Mouse (Mus musculus) lung, postnatal 0 days (tissue): ENCODE results near the gene Grsf1. TPM values are rescaled to one million over a fixed set of nuclear protein-coding genes. Genes with fewer than 3 reads are reported as not detected.

Experiments used
- ATAC-seq: fragments of 200-750 bp; cut with Nextera tagmentation; 2 replicates; pipeline ENCODE4 v1.8.0; 2017; ENCODE audit warnings: moderate library complexity
- DNase-seq: peaks from one replicate; pipeline ENCODE4 v3.0.0-alpha.2; 2016; ENCODE audit warnings: low spot score
- H3K27ac ChIP-seq: fragments of 300-500 bp; sonication (generic); 2 replicates; pipeline ENCODE4 v1.5.1; 2014; ENCODE audit warnings: antibody characterized with exemption, mild to moderate bottlenecking, low read length, mixed read lengths
- H3K27me3 ChIP-seq: fragments of 300-500 bp; sonication (generic); replicated peaks from 2 replicates; pipeline ENCODE4 v1.6.1; 2014; ENCODE audit warnings: low read length, mixed read lengths; ENCODE audit not compliant: insufficient read depth
- H3K36me3 ChIP-seq: fragments of 300-500 bp; sonication (generic); 2 replicates; pipeline ENCODE4 v1.6.1; 2014; ENCODE audit warnings: low read length, mixed read lengths; ENCODE audit not compliant: insufficient read depth
- H3K4me1 ChIP-seq: fragments of 300-500 bp; sonication (generic); 2 replicates; pipeline ENCODE4 v1.6.1; 2014; ENCODE audit warnings: antibody characterized with exemption, low read depth, low read length, mixed read lengths; ENCODE audit not compliant: insufficient read depth
- H3K4me2 ChIP-seq: fragments of 300-500 bp; sonication (generic); replicated peaks from 2 replicates; pipeline ENCODE4 v1.6.1; 2014; ENCODE audit warnings: low read depth, mild to moderate bottlenecking, low read length, moderate library complexity, mixed read lengths
- H3K4me3 ChIP-seq: fragments of 300-500 bp; sonication (generic); 2 replicates; pipeline ENCODE4 v1.5.1; 2014; ENCODE audit warnings: low read depth, low read length
- H3K9ac ChIP-seq: fragments of 300-500 bp; sonication (generic); replicated peaks from 2 replicates; pipeline ENCODE4 v1.6.1; 2014; ENCODE audit warnings: low read depth, mild to moderate bottlenecking
- H3K9me3 ChIP-seq: fragments of 300-500 bp; sonication (generic); 2 replicates; pipeline ENCODE4 v1.6.1; 2016; ENCODE audit warnings: low read length, mixed read lengths
- CTCF ChIP-seq: IDR thresholded peaks from 2 replicates; pipeline ENCODE4 v1.5.1; 2016; ENCODE audit warnings: antibody characterized with exemption, mild to moderate bottlenecking
- EP300 ChIP-seq: IDR thresholded peaks from 2 replicates; pipeline ENCODE4 v1.6.1; 2016; ENCODE audit warnings: antibody characterized with exemption, mild to moderate bottlenecking, control low read depth
- WGBS: fragments of 180-500 bp; shearing (Covaris S2); extraction: QIAGEN DNeasy Blood & Tissue Kit; methylation state at CpG from one replicate; pipeline ENCODE4 v1.1.7; 2014; 5-methylcytosine and 5-hydroxymethylcytosine counted together
- polyA plus RNA-seq: library from polyadenylated mRNA; unstranded; fragments of >200 nt; fragmentation: Nextera tagmentation; extraction: Ambion mirVana; gene quantifications from 2 replicates; pipeline ENCODE4 v1.2.1, GENCODE M21; 2015

The Grsf1 gene
- polyA plus RNA-seq, 1 experiment from 2014 or later: 46.0 TPM

DNA sequence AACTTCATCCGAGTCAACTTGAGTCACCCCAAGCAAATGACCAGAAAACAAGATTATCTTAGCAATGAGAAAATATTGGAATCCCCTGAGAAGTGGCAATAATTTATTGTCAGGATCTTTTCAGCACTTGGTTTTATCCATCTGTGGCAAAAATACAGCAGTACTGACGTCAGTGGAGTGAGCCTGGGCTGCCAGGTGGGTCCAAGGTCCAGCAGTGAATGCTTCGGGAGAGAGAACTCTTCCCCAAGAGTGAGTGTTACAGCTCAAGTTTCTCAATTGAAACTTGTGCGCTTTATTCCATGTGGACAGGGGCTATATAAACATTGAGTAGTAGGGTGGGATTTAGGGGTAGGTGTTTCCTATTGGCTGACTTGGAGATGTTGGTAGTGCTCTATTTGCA, 26.1 kb upstream of the Grsf1 start:
- no peak overlapping the region for H3K27ac ChIP-seq
- H3K27me3 ChIP-seq: no peaks in the 10 kb centered on the region
- no peak for DNase-seq
- no peak overlapping the region for H3K9ac ChIP-seq
- H3K4me2 ChIP-seq: no peak overlapping the region
- TF ChIP-seq CTCF (no peak), EP300 (no peak)
- 55% methylated on average over 4 of the region's 4 CpGs for WGBS
- H3K4me1 ChIP-seq: no peaks in the 10 kb centered on the region
- H3K9me3 ChIP-seq: no peaks in the 10 kb centered on the region
- H3K4me3 ChIP-seq: no peak overlapping the region
- H3K36me3 ChIP-seq: no peaks in the 10 kb centered on the region
- ATAC-seq: no peak

DNA sequence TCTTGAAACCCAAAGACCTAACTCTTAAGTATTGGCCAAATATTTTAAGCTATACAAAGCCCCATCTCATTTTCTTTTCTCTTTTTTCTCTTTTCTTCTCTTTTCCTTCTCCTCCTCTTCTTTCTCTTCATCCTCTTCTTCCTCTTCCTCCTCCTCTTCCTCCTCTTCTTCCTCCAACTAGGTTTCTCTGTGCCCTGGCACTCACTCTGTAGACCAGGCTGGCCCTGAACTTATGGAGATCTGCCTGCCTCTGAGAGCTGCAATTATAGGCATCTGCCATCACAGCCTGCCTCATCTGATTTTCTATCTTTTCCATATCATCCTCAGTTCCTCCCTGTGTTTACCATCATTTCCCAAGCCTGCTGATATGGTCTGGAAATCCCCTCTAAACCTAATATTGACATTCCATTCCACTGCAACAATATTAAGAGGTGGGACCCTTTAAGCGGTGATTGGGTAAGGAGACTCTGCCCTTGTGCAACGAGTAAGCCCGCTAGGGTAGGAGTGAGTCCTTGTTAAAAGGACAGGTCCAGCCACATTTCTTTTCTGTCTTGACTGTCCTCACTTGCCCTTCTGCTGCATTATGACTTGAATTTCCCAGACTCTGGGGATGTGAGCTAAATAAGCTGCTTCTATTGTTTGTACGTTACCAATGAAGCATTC, 23.4 kb upstream of the Grsf1 start:
- H3K9me3 ChIP-seq: no peaks in the 10 kb centered on the region
- H3K27me3 ChIP-seq: no peaks in the 10 kb centered on the region
- ATAC-seq (peak; percentile 69), DNase-seq (peak; percentile 19)
- no peak overlapping the region for H3K4me2 ChIP-seq
- no peaks in the 10 kb centered on the region for H3K4me1 ChIP-seq
- TF ChIP-seq CTCF: no peak
- peak; percentile 24; the same call in 1 of the 2 replicates for TF ChIP-seq EP300
- 53% methylated on average over 4 of the region's 4 CpGs for whole genome bisulfite sequencing
- H3K36me3 ChIP-seq: no peaks in the 10 kb centered on the region
- no peak overlapping the region for H3K27ac ChIP-seq
- no peak overlapping the region for H3K4me3 ChIP-seq
- H3K9ac ChIP-seq: no peak overlapping the region

DNA sequence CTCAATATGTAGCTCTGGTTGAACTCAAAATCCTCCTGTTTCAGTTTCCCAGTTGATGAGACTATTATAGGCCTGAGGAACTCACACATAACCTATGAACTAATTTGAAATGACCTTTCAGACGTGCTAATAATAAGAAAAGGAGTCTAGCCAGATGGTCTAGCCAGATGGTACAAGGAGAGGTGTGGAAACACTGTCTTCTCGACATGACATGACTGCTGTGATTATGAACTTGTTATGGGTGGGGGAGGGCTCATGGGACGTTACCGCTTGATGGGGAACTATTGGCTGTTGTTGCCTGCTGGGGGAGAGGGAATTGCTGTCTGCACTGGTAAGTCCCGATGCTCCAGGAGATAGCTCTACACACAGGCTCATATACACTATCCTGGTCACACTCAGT, 21.3 kb upstream of the Grsf1 start:
- no peaks in the 10 kb centered on the region for H3K27me3 ChIP-seq

DNA sequence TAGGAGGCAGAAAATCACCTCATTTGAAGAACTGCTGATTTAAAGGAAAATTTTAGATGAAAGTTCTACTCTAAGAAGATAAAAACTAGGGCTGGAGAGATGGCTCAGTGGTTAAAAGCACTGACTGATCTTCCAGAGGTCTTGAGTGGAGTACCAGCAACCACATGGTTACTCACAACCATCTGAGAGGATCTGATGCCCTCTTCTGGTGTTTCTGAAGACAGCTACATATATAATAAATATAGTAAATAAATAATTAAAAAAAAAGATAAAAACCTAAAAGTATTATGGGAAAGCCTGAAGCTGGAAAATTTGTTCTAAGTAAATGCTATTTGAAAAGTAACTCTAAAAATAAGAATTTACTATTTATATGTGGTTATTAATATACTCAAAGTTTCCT, 17.1 kb upstream of the Grsf1 start:
- no peak overlapping the region for H3K27ac ChIP-seq
- no peaks in the 10 kb centered on the region for H3K9me3 ChIP-seq
- no peak for ATAC-seq
- H3K27me3 ChIP-seq: no peaks in the 10 kb centered on the region
- no peak overlapping the region for H3K4me2 ChIP-seq
- TF ChIP-seq CTCF: 0 out of 2 replicates have a peak, but pooled peaks have one; percentile 8
- TF ChIP-seq EP300: no peak
- no peak overlapping the region for H3K9ac ChIP-seq
- no peaks in the 10 kb centered on the region for H3K4me1 ChIP-seq
- H3K36me3 ChIP-seq: no peaks in the 10 kb centered on the region
- no peak overlapping the region for H3K4me3 ChIP-seq
- peak; percentile 42 for DNase-seq

More for the DNA sequence above, 21.3 kb upstream of the Grsf1 start:
- H3K27ac ChIP-seq: no peak overlapping the region
- WGBS: 73% methylated on average over 5 of the region's 5 CpGs
- no peak overlapping the region for H3K9ac ChIP-seq
- ATAC-seq (no peak), DNase-seq (no peak)
- H3K4me2 ChIP-seq: no peak overlapping the region
- TF ChIP-seq EP300 (no peak), CTCF (no peak)
- no peaks in the 10 kb centered on the region for H3K9me3 ChIP-seq
- no peaks in the 10 kb centered on the region for H3K36me3 ChIP-seq
- no peaks in the 10 kb centered on the region for H3K4me1 ChIP-seq
- no peak overlapping the region for H3K4me3 ChIP-seq

DNA sequence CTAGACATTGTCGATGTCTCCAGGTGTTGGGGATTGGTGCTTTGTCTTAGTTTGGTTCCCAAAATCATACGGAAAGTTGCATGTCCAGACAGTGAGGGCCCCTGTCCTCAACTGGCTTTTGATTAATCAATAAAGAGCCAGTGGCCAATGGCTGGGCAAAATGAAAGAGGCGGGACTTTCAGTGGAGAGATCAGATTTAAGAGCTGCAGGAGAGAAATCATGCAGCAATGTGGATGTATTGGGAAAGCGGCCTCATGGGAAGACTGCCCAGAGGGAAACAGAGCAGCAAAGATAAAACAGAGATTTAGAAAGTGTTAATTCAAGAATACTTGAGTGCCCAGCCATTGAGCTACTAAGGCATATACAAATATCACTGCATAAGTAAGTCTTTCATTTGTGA, 16.6 kb upstream of the Grsf1 start:
- DNase-seq: no peak
- Histone ChIP-seq H3K9me3 (no peaks in the 10 kb centered on the region), H3K4me3 (no peak overlapping the region), H3K9ac (no peak overlapping the region), H3K4me2 (no peak overlapping the region), H3K27me3 (no peaks in the 10 kb centered on the region), H3K36me3 (no peaks in the 10 kb centered on the region), H3K27ac (no peak overlapping the region), H3K4me1 (no peaks in the 10 kb centered on the region)
- ATAC-seq: no peak
- 80% methylated on average over 4 of the region's 4 CpGs for whole genome bisulfite sequencing
- TF ChIP-seq EP300 (no peak), CTCF (no peak)

DNA sequence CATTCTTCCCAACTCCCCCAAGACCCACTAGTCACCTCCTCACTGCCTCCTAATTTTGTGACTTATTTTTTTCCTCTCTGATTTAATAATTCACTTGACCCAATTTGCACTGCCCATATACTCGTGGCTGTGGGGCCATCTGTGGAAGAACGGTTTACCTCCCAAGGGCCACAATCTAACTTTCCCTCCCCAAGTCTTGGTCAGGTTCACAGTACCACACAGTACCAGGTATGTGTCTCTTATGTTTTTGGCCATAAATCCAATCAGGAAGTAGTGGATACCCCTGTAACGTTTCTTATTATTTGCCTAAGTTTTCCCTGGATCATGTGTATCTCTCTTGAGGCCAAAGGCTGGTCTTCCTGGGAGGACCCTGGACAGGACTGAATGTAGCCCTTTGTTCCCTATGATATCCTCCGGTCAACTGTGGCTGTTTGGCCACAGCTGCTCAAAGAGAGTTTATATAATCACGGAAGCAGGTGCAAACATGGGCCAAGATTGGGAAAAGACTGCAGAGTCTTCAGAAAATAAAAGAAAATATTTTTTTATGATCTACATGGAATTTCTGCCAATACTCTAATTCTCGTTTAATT, 15.6 kb upstream of the Grsf1 start:
- H3K27me3 ChIP-seq: no peaks in the 10 kb centered on the region
- no peaks in the 10 kb centered on the region for H3K9me3 ChIP-seq
- TF ChIP-seq EP300: no peak
- TF ChIP-seq CTCF: no peak
- no peaks in the 10 kb centered on the region for H3K36me3 ChIP-seq
- no peak overlapping the region for H3K27ac ChIP-seq
- no peak for DNase-seq
- WGBS: 45% methylated on average over 6 of the region's 6 CpGs
- H3K4me2 ChIP-seq: no peak overlapping the region
- no peaks in the 10 kb centered on the region for H3K4me1 ChIP-seq
- ATAC-seq: no peak
- H3K9ac ChIP-seq: no peak overlapping the region
- H3K4me3 ChIP-seq: no peak overlapping the region
